Mouse (Mus musculus) lung, adult 2 months (tissue): Measurements from ENCODE around the gene Camk1d. TPM values are rescaled to one million over a fixed set of nuclear protein-coding genes. Genes with fewer than 3 reads are reported as not detected.

Experiments used
- DNase-seq: peaks from one replicate; pipeline ENCODE4 v3.0.0; 2022
- H3K4me1 ChIP-seq: fragments of 200-500 bp; 2 replicates; pipeline ENCODE4 v1.6.1; 2011; ENCODE audit warnings: low read length; ENCODE audit not compliant: control insufficient read depth, insufficient read depth
- H3K4me3 ChIP-seq: fragments of 200-500 bp; replicated peaks from 2 replicates; pipeline ENCODE3; 2011; ENCODE audit warnings: low read depth, mild to moderate bottlenecking, control low read depth, low read length; ENCODE audit errors: extremely low read depth
- CTCF ChIP-seq: fragments of 200-500 bp; IDR thresholded peaks from 2 replicates; pipeline ENCODE4 v1.5.1; 2011; ENCODE audit warnings: mild to moderate bottlenecking, low read length, control low read depth; ENCODE audit not compliant: insufficient read depth
- POLR2A ChIP-seq: fragments of 200-500 bp; IDR thresholded peaks from 2 replicates; pipeline ENCODE4 v1.6.1; 2011; ENCODE audit warnings: low read depth, mild to moderate bottlenecking, control low read depth, low read length, borderline replicate concordance; ENCODE audit errors: extremely low read depth
- whole genome bisulfite sequencing: fragments of 180-500 bp; shearing (Covaris S2); methylation state at CpG from one replicate; pipeline ENCODE4 v1.1.7; 2018; 5-methylcytosine and 5-hydroxymethylcytosine counted together
- polyA plus RNA-seq: library from polyadenylated mRNA; depleted of rRNA; stranded (reverse); fragments of >200 nt; gene quantifications from 2 replicates; pipeline ENCODE4 v1.2.3, GENCODE M21; 2012

The Camk1d gene
- polyA plus RNA-seq, 1 experiment, result 3.8 TPM

DNA sequence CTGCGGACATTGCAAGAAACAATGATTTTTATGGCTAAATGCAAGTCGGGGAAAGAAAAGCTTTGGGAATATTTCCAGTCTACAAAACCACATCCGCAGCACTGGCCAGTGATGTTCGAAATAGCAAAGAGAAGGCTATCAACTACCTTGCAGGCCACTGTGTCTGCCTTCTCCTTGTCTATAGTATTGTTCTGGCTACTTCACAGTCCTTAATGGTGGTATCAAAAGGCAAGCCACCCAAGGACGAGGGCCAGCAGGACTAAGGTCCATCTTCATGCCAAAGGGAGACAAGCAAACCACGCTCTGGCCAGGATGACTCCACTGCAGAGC is 82.0 kb downstream of the Camk1d start:
- 93% methylated on average over 6 of the region's 6 CpGs for WGBS

DNA sequence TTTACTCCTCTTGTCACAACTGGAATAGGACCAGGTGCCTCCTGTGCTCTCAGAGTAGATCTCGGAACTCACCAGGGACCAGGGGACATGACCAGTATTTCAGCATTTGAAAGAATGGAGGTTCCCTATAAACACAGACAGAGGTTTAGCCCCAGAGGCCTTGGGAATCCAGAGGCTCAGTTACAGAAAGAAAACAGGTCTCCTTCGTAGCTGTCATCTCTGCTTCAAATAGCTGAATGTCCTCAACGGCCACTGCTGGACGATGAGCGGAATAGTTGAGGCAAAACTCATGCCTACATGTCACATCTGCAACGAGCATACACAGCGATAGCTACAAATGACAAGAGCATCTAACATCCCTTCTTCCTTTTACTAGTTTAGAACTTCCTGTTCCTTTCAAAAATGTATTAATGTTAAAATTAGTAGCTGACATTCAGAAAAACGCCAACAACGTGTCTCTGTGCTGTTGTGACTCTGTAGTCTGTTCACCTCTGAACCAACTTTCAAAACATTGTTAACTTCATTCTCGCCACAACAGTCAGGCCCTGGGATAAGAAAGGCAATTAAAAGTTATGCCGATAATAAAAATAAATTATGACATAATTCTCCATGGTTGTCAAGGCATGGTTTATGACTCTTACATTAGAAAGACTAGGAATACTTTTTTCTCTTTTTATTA is 82.5 kb downstream of the Camk1d start:
- no peak for TF ChIP-seq POLR2A
- 79% methylated on average over 11 of the region's 11 CpGs for WGBS
- DNase-seq, result no peak
- H3K4me3 ChIP-seq, result no peak overlapping the region
- no peaks in the 10 kb centered on the region for H3K4me1 ChIP-seq

More for the DNA sequence above, 82.0 kb downstream of the Camk1d start:
- no peak for DNase-seq
- H3K4me1 ChIP-seq, result no peaks in the 10 kb centered on the region
- H3K4me3 ChIP-seq, result no peak overlapping the region
- TF ChIP-seq CTCF, result no peak
- TF ChIP-seq POLR2A, result no peak

DNA sequence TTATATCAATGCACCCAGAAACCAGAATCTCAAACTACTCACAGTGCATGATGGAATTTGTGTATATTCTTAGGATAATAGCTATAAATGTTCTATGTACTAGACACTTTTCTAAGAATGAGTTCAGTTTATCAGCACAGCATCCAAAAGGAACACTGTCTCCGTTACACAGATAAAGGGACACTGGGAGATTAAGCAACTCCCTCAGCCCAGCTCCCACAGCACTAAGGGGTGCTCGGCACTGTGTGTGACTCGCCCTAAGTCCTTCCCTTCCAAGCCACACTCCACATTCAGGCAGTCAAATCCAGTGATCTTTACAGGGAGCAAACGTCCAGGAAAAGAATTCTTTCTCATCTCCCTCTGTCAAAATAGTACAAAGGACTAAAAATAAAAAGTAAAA is 83.6 kb downstream of the Camk1d start:
- WGBS, result 54% methylated on average over 4 of the region's 4 CpGs
- H3K4me1 ChIP-seq, result no peaks in the 10 kb centered on the region

DNA sequence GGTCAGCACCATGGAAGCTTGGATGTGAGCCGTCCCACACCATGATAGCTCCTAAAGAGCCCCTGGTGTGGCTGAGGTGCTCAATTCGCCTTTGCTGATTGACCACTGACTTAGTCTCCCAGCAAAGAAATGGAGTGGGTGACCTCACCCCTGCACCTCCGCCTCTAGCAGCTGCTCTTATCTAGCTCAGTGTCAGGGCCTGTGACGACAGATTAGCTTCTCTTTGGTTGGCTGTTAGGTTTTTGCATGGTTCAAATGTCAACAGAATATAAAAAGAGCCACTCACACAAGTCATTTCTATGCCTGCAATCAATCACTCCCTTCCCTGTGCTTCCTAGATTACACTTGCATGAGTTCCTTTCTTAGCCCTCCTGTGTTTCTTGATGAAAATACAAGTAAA is 89.9 kb downstream of the Camk1d start:
- Histone ChIP-seq H3K4me3 (no peak overlapping the region), H3K4me1 (no peaks in the 10 kb centered on the region)
- DNase-seq, result no peak
- WGBS, result 45% methylated on average over 4 of the region's 4 CpGs
- TF ChIP-seq CTCF (no peak), POLR2A (no peak)

More for the DNA sequence above, 83.6 kb downstream of the Camk1d start:
- TF ChIP-seq CTCF, result no peak
- no peak for TF ChIP-seq POLR2A
- H3K4me3 ChIP-seq, result no peak overlapping the region
- no peak for DNase-seq

DNA sequence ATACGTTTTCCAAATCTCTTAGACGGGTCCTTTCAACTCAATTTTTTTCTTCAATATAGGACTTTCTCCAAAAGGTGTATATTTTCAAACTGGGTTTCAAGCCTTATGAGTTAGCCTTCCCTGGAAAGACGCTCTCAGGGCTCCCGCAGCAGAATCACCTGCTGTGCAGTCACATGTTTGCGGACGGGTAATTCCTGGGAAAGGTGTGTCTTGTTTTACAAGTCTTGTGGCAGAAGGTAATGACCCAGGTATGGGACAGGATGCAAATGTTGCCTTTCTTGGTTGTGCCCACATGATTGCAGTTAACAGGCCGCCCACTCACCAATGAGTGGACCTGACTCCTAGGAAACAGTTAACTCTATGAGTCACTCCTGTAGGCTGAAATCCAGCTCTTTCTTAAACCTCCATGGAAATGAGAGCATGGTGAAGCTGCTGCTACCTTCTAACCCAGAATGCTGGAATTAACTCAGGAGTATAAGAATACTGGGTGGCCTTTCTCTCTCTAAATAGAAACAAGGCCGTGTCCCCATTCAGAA is 95.9 kb downstream of the Camk1d start:
- 85% methylated on average over 8 of the region's 8 CpGs for WGBS
- no peak overlapping the region for H3K4me3 ChIP-seq
- TF ChIP-seq CTCF (no peak), POLR2A (no peak)
- DNase-seq, result no peak
- H3K4me1 ChIP-seq, result peaks cover 2% of the 10 kb centered on the region; the same call in 1 of the 2 replicates

DNA sequence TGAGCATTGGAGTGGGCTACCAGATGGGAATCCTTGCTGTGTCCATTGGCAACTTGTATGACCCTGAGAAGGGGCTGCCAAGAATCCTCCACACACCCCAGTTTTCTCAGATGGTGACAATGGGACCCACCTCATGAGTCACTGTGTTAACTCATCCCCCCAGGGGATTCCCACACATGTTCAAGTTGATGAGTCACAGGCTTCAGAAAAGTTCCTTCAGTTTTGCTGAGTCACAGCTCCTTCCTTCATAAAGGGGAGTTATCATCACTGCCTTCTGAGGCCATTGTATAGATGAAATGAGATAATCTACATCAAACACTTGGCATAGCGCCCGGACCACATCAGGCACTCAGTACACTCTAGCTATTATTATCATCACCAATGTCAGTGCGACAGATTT is 99.4 kb downstream of the Camk1d start:
- TF ChIP-seq CTCF (no peak), POLR2A (no peak)
- peaks cover 2% of the 10 kb centered on the region; the same call in 1 of the 2 replicates for H3K4me1 ChIP-seq
- DNase-seq, result no peak
- no peak overlapping the region for H3K4me3 ChIP-seq
- WGBS, result 65% methylated on average over 3 of the region's 3 CpGs

DNA sequence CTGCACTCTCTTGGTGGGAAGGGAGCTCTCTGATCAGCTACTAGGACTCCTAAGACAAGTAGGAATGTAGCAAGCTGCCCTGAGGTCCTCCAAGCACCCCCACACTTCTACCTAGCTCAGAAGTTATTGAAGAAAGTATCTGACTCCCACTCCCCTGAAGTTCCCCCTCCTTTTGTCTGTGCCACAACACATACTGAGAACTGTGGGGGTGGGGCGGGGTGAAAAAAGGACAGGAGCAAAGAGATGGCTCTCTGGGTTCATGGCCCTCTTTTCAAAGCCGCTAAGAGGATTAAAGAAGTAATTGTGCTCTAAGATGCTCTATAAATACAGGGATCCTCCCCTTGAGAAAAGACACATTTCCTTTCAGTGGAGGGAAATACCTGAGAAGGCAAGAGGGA is 100.0 kb downstream of the Camk1d start:
- TF ChIP-seq POLR2A (no peak), CTCF (no peak)
- no peak for DNase-seq
- WGBS, result 67% methylated on average over 2 of the region's 2 CpGs
- peaks cover 2% of the 10 kb centered on the region; the same call in 1 of the 2 replicates for H3K4me1 ChIP-seq
- no peak overlapping the region for H3K4me3 ChIP-seq

DNA sequence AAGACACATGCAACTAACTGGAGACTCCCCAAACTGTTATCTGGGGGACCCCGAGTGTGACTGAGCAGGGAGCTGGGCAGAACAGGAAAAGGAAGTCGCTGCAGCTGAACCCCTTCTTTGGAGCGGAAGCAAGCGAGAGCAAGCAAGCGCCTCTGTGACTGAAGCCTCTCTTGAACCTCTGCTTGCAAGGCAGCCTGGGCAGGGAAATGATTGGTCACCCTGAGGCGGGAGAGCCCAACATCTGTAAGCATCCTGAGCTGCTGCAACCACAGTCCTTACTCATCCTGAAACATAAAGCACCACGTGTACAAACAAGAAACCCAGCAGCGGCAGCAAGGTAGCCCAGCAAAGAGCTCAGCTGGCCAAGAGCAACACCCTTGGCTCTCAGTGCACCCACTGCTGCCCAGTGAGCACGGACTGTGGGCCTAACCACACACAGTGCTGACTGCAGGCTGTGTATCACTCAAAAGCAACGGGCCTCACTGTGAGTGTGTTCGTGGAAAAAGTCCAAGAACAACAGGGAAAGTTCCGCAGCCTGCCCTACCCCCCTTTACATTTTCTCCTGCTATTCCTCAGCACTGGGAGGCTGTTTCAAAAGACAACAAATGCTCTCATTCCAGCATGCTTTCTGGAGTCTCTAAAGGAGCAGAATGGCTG is 100.5 kb downstream of the Camk1d start:
- 26% methylated on average over 12 of the region's 12 CpGs for WGBS
- Histone ChIP-seq H3K4me1 (peaks cover 2% of the 10 kb centered on the region; the same call in 1 of the 2 replicates), H3K4me3 (no peak overlapping the region)
- DNase-seq, result no peak
- TF ChIP-seq POLR2A, result no peak
- no peak for TF ChIP-seq CTCF

DNA sequence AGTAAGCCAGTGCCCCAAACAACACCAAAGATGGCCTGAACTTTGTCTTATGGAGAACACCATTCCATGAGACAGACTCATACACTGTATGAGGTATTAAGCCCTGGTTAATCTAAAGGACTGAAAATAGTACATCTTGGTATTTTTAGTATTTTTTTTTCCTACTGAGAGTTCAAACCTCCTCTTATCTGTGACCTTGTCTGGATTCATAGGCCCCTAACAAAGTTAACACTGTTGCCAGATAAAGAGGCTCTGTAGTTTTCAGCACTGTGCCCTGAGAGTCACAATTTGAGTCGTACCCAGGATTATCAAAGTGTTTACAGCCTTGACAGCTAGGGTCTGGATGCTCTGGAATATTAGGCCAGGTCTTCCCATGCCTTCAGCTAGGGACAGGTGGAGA is 102.7 kb downstream of the Camk1d start:
- WGBS, result 70% methylated on average over 1 of the region's 1 CpGs
- Histone ChIP-seq H3K4me1 (peaks cover 2% of the 10 kb centered on the region; the same call in 1 of the 2 replicates), H3K4me3 (no peak overlapping the region)
- no peak for TF ChIP-seq POLR2A
- TF ChIP-seq CTCF, result no peak
- DNase-seq, result no peak

DNA sequence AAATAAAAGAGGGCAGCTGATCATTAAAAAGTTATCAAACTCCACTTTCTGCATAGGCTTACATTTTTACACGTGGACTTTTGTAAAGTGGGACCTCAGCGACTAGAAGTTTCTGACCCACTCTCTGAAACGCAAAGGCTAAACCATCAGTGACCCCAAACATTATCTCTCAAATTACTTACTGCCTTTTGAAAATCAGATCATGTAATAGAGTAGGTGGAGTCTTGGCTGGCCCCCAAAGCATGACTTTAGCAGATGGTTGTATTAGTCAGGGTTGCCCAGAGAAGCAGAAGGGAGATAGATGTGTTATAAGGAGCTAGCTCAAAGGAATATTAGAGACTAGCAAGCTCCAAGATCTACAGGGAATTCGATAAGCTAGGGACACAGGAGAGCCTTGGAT is 103.8 kb downstream of the Camk1d start:
- no peak for TF ChIP-seq CTCF
- TF ChIP-seq POLR2A, result no peak
- Histone ChIP-seq H3K4me1 (peaks cover 2% of the 10 kb centered on the region; the same call in 1 of the 2 replicates), H3K4me3 (no peak overlapping the region)
- WGBS, result 77% methylated on average over 4 of the region's 4 CpGs
- DNase-seq, result no peak
